Mouse (Mus musculus) layer of hippocampus, adult 9-11 months (tissue): ENCODE data around the gene Slc35c1.

Experiments used
- DNase-seq: peaks from one replicate; pipeline ENCODE4 v3.0.0; 2022

The Slc35c1 gene

DNA sequence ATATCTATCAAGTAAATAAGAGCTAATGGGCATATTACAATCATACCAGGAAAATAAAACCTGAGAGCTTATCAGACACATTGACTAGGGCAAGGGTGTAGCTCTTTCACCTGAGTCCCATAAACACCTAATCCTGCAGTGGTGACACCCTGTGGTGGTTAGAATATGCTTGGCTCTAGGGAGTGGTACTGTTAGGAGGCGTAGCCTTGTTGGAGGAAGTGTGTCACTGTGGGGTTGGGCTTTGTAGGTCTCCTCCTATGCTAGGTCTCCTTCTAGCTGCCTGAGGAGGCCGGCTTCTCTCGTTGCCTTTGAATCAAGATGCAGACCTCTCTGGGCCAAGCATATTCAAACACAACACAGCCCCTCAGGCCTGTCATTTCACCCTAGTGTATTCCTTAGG is 14.6 kb upstream of the Slc35c1 start:
- DNase-seq, result no peak

DNA sequence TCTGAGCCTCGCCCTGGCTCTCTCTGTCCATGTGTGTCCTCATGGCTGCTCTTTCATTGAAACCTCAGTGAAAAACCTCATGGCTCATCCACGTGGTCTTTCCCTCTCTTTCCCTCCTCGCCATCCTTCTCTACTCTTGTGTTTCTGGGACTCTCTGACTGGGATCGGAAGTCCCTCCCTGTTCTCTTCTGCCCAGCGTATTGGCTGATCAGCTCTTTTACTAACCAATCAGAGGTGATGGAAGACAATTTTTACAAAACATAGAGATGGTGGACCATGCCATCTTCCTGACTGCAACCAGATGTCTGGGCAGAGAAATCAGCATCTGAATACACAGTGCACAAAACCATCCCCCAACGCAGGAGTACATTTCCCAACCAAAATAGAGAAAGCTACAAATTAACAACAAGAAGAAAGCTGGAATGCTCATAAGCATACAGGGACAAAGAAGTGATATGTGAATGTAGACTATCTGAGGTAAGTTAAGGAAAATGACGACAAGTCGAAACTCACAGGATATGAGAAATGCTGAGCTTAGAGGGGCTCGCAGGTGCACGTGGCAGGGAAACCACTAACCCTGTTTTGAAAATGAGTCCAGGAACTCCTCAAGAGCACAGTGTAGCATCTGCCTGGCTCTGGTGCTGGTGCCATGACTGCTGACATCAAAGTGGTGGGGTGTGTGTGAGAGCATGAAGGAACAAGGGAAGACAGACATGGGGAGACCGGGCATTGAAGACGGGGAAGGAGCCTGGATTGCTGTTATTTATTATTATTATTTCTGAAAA is 11.7 kb upstream of the Slc35c1 start:
- no peak for DNase-seq

DNA sequence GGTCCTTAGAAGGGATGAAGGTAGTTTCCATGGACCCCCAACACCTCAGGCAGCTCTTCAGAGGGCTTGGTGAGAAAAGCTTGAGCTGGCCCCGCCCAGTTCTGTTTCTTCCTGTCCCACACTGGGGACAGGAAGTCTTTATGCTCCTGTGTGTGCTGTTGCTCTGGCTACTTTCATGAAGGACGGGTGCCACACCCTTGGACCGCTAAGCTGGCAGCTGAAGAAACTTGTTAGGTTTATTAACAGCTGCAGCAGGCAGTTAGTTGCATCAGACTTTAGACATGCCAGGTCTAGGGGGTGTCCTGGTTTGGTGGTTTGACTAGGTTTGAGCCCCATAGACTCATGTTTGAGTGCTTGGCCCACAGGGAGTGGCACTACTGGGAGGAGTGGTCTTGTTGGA is 4.4 kb upstream of the Slc35c1 start:
- no peak for DNase-seq

DNA sequence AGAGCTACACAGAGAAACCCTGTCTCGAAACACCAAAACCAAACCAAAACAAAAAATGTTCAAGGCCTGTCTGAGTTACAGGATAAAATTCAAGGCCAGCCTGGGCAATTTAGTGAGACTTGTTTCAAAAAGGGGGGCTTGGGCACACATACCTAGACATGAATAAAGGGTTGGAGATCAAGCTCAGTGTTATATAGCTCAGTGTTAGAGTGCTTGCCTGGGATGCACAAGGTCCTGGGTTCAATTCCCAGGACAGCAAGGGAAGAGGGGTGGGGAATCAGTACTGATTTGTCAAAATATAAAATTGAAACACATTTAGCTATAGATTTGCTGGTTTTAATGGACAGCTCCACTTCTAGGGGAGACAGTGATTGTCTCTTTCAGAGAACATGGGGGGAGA is 877 bp upstream of the Slc35c1 start:
- DNase-seq, result no peak

DNA sequence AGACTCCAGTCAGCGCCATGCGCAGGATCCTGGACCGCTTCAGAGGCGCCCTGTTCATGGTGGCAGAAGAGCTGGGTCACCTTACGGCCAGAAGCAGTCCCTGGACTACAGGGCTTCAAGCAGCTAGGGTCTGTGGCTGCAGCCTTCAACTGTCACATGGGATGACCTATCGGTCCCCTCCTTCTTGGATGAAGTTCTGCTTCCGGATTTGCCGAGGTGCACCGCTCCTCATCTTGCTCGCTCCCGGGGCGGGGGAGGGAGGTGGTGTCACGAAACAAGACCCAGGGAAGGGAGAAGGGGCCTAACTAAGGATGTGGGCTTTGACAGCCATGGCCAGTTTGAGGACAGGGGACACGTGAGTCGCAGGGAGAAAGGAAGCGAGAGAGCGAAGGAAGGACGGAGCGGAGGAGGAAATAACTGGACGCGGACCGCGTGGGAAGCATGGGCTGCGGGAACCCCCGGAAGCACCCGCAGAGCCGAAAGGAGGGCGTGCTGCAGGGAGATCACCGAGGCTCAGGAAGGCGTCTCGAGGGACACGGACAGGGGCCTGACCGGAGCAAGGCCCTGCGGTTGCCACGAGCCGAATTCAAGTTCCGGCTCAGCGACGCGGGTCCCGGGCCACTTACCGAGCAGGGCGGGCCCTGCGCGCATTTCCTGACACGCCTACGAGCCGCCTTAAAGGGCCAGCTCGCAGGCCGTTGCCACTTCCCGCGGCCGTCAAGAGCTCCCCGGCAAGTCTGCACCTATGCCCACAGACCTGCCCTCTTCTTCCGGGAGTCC is 1.0 kb downstream of the Slc35c1 start:
- peak; percentile 82 for DNase-seq

DNA sequence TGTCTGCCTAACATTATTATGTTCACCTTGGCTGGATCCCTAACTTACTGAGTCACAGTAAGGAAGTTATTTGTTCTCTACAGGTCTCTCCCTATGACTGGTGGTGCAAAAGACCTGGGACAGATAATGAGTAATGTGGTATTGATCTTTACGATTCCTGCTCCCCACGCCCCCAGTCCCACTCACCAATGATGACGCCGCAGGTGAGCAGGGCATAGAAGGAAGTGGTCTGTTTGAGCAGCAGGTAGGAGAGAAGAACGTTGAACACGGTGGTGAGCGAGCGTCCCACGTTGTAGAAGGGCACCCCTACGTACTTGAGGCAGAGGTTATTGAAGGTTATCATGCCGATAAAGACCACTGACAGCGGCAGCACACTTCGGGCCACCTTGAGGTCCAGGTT is 1.9 kb downstream of the Slc35c1 start:
- DNase-seq, result no peak

DNA sequence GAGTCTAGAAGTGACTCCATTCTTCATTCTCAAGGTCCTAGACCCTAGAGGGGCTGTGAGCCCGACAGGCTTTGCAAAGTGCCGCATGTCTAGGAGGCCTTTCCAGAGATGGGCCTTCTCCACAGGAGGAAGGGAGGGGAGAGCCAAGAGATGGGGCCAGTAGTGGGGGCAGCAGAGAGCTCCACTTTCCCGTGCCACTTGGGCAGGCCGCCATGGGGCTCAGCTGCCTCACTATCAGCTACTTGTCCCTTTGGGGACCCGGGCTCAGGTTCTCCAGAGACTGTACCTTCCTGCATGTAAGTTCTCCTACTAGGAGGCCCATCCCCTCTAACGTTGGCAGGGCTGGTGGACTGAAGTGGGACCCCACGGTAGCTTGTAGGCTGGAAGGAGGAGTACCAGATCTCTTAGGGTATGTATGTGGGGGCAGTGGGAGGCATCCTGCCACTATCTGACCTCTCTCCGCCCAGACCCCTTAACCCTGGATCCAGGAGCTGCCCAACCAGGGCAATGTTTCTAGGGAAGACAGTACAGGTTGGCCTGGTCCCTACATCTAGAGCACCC is 3.3 kb downstream of the Slc35c1 start:
- no peak for DNase-seq

DNA sequence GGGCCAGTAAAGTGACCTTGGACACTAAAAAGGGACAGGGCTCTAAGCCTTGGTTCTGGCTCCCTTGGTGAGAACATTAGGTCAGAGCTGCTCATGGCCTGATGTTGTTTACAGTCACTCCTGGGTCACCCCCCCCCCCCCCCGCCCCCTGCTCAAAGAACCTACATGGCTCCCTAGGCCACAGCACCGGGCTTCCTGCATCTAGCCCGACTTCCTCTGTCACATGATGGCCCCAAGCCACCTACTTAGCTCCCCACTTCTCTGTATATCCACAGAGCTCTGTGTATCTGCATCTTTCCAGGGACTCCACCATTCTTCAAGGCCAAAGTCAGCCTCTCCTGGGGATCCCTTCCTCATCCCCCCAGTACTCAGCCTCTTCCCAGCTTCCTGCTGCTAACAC is 4.6 kb downstream of the Slc35c1 start:
- DNase-seq, result no peak

DNA sequence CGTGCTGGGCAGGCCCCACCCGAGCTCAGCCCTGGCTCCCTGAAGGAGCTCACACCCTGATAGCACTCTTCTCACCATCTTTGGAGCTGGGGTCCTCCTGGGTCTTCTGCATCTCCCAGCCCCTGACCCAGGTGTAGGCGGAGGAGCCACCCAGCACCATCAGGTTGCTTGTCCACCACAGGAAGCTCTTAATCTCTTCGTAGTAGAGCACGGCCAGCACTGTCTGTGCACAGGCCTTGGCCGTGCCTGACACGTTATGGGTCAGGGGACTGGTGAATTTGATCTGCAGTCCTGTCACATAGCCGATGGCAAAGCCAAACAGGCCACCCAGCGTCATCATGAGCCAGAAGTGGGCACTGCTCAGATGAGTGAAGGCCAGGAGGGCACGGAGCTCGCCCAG is 6.2 kb downstream of the Slc35c1 start:
- no peak for DNase-seq

DNA sequence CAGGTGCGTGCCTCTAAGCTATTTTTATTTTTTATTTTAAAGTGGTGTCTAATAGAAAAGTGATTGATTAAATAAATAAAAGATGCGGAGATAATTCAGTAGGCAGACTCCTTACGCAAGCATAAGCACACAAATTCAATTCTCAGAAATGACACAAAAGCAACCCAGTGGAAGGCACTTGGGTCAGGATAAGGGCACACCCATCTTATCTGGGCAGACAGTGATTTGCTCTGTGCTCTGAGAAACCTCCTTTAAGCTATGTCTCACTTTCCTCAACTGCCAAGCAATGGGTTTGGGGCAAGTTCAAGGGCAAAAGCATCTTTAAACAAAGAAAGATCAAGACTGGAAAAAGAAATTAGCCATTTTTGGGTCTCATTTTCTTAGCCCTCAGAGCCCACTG is 9.2 kb downstream of the Slc35c1 start:
- DNase-seq, result no peak

DNA sequence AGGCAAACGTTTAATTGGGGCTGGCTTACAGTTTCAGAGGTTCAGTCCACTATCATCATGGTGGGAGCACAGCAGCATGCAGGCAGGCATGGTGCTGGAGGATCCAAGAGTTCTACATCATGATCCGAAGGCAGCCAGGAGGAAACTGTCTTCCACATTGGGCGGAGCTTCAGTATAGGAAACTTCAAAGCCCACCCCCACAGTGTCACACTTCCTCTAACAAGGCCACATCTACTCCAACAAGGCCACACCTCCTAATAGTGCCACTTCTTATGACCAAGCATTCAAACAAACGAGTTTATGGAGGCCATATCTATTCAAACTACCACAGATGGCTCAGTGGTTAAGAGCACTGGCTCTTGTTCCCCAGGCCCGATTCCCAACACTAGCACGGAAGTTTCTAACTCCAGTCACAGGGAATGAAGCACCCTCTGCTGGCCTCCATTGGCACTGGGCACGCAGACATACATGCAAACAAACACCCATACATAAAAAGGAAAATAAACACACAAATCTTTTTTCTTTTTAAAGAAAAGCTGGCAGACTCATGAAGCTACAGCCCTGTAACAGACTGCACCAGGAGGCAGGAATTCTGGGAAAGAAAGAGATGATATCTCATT is 13.1 kb downstream of the Slc35c1 start:
- no peak for DNase-seq

DNA sequence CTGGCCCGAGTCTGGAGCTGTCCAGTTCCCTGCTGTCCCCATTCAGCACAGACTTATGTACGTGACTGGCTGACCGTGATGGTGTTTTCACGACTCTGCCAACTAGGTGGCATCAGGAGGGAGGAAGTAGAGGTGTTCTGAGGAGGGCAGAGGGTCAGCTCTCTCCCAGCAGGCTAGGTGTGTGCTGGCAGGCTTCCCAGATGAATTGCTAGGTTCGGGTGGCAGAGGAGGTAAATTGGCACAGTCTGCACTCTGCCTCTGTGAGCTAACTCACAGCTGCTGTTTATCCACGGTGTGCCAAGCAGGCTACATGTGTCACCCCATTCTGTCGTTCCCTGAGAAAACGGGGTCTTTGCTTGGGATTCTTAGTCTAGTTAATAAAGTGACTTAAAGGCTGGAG is 13.7 kb downstream of the Slc35c1 start:
- no peak for DNase-seq

DNA sequence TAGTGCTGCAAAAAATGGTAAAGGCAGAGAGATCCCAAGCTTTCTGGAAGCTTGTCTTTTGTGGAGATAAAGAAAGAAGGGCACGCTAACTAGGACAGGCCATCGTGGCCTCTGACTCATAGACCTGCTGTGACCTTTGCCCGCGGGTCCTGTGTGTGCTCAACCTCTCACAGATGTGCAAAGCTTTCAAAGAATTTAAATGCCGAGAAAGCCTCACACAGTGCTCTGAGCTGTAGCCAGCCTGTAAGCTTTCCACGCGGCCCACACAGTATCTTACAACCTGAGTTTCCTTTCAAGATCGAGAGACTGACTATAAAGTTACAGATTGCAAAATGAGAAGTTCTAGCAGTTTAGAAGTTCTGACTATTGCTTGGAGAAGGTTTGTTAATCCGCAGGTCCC is 14.4 kb downstream of the Slc35c1 start:
- DNase-seq, result no peak

DNA sequence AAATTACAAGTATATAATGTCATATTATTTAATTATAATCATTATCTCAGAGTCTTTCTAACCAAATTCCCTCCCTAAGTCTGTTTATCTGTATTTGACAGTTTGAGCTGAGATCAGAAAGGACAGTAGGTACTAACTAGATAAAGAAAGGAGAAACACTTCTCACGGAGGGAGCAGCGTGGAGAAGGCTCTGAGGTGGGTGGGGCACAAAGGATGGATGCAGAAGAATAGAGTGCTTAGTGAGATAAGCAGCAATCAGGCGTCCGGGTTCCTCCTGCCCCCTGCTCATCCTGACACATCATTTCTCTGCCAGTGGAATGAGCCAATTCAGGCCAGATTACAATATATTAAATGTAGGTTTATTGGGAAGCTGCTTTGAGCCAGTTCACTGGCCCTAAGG is 16.0 kb downstream of the Slc35c1 start:
- DNase-seq, result no peak

DNA sequence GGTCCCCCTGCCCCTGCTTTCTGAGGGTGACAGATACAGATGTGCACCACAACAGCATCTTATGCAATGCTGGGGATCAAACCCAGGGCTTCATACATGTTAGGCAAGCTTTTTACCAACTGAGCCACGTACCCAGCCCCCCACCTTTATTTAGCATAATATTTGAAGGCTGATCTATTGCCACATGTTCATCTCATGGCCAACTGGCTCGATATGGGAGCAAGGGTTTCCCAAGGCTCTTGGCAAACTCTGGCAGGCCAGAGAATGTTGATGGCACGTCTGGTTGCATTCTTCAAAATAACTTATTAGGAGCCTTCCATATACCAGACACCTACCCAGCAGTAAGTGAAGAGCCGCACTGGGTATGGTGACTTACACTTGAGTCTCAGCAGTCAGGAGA is 17.0 kb downstream of the Slc35c1 start:
- no peak for DNase-seq

DNA sequence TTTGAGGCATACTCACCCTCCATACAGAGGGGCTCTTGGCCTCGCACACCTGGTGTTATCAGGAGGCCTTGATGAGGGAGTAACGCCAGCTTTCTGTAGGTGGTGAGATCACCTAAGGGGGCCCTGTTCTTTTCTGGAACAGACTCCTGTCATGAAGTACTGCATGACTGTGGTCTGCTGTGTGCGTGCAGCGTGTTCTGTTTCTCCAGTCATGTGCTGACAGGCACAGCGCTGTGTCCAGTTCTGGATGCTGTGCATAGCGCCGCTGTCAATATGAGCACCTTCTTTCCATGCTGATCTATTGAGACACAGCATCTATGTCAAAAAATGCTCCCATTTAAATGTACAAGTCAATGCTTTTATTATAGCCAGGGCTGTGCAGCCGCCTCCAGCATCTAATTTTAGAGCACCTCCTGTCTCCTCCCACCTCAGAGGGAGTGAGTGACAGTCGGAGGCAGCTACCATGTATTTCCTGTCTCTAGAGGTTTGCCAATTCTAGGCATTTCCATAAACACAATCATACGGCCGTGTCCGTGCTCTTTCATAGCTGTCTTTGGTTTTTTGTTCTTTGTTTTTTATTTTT is 17.8 kb downstream of the Slc35c1 start:
- peak; percentile 88 for DNase-seq

DNA sequence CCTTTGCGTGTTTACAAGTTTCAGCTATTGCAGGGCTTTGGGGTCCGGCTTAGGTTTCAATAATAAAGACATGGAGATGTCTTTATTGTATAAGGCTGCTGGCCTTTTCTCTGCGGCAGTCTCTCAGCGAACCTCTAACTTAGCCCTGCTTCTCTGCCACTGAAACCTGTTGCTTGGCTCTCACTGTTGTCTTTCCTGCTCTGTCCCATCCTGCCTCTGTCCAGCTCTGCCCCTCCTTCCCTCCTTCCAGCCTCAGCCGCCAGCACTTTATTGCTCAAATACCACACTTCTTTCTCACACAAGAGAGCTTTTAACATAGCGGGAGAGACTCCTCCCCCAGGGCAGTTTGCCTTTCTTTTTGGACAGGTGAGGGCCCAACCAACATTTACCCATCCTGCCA is 19.9 kb downstream of the Slc35c1 start:
- no peak for DNase-seq

DNA sequence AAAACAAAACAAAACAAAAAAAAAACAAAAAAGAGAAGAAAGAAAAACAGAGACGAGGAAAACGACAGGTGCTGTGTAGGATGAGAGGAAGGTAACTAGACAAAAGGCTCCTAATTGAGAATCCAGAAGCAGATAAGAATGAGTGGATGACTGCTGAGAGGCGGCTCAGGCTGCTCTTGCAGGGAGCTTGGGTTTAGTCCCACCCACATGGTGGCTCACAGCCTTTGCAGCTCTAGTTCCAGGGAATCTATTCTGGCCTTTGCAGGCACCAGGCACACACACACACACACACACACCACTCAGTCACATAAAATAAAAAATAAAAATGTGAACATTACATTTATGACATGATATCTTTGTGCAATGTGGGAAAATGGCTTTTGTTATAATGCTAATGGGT is 21.8 kb downstream of the Slc35c1 start:
- DNase-seq, result peak; percentile 56

DNA sequence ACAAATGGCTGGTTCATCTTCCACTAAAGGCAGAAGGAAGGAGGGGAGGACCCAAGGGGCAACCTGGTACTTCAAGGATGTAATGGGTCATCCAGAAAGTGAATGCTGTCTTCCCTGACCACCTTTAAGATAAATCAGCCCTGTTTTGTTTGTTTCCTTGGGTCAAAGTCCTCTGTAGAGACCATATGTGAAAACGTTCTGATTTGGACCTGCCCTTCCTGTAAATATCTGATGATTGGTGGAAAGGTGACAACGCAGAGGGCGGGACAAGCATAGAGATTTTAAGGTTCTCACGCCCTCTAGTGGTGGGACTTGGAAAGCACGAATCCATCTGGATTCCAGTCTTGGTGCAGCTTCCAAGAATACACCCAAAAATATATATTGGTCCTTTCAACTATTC is 22.5 kb downstream of the Slc35c1 start:
- peak; percentile 86 for DNase-seq

DNA sequence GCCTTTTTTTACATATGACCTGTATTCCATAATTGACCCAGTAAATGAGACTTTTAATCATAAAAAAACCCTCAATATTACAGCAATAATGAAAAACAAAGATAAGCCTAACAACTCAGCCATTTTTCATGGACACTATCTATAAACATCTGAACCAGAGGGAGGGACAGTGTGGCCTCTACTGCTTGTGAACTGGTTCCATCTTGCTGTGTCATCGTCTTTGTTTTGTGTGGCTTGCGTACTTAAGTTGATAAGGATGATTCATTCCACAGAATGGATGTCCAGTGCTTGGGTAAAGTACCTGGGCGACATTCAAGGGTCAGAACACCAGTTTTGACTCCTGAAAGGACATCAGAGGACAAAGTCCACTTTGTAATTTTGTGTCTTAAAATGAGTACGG is 23.0 kb downstream of the Slc35c1 start:
- DNase-seq, result no peak

DNA sequence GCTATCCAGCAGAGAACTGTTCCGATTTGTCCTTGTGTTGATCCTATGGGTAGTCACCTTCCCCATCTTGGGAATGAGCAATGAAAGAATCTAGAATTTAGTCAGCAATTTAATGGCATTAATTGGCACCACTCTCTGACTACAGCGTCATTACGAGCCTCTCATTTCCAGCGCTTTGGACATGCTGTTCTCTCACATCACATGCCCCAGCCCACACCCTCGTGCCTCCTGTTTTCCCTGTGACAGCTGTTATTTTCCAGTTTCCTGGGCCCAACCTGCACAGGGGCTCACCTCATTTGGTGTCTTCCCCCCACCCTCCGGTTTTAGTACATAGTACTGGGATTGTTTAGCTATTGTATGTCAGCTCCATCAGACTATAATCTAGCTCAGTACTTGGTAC is 25.3 kb downstream of the Slc35c1 start:
- DNase-seq, result peak; percentile 55

DNA sequence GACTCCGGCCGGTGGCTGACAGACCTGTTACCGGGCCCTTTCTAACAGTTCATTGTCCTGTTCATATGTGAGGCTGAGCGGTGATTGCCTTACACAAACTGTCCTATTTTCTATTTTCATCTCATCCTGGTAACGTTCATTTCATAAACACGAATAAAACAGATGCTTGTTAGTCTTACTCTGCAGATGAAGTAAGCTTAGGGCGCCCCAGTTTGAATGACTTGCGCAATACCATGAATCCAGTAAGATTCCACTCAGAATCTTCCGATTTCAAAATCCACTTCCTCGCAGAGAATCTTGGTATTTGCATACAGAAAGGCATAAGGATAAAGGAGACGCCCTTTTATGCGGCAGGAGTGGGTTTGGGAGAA is 26.0 kb downstream of the Slc35c1 start:
- no peak for DNase-seq

DNA sequence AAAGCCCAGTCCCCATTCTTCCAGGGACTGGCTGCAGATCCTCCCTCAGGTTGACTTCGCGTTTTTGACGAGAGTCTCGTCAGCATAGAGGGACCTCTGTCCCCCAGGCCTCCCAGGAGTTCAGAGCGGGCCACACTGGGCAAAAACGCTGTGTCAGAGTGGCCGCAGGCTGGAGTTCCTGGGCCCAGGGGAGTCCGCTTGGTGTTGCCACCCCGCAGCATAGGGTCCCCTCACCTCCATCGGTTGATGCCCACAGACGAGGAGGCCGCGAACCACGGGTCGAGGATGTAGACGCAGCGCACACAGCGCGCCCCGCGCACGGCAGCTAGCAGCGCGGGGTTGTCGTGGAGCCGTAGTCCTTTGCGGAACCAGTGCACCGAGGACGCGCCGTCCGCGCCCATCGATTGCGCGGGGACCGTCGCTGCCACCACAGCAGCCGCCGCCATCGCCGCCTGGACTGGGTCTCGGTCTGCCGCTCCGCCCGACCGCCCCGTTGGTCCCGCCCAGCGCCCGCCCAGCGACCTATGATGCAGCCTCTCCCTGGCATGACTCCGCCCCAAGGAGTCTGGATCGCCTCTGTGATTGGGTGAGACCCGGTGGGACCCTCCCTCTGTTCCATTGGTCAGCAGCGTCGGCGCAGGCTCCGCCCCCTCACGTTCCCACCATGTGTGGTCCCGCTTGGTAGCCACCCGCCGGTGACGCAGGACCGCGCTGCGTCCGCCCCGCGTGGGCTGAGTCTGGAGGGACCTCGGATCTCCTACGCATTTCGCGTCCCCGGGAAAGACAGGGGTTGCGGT is 26.6 kb downstream of the Slc35c1 start, which contains the start of gene Cry2:
Cry2 (minus strand) TSS at position 466 of the 797 bp plus-strand sequence.
- DNase-seq, result peak; percentile 99
